In the genomic region with DNA sequence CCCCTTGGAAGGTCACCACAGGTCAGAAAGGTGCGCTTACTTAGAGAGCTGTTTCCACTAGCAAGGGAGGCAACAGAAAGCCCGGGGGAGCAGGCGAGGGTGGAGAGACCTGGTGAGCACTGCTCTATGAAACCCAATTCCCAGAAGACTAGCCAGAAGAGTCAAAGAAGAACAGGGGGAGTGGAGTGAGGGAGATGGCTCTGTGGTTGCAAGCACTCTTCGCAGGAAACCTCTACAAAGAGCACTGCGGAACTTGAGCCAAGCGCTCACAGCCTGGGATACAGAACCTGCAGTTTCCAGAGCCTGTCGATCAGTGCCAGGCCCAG, we compare ENCODE assay signal across 29 mouse cellular contexts. TPM values are rescaled to one million over a fixed set of nuclear protein-coding genes. Genes with fewer than 3 reads are reported as not detected.
DNase-seq lines count a peak whose midpoint lies in the region; ATAC-seq lines count a peak whose summit lies in the region.
"Had no signal": no experiment of that assay in that cellular context is flagged by ENCODE, and none has a peak within 500 bp of the region (broad histone marks: within the 10 kb centered on the region; RNA-seq: fewer than 3 reads in every experiment).

No protein-coding gene starts in this region.

- H3K36me3 ChIP-seq in macrophage (ENCODE audit: inconsistent target) = no peaks in the 10 kb centered on the region
- H3K36me3 ChIP-seq in splenic B cell, adult 2 months (ENCODE audit: control insufficient read depth, insufficient read depth, low read length, poor library complexity, severe bottlenecking) = no peaks in the 10 kb centered on the region
- H3K36me3 ChIP-seq: embryonic facial prominence, embryonic 10.5 days; embryonic facial prominence, embryonic 13.5 days; heart, embryonic 12.5 days; heart, embryonic 15.5 days; hindbrain, embryonic 12.5 days; hindbrain, embryonic 15.5 days had no signal

- intact Hi-C loops in heart, postnatal 25 days (cut with DNase I) = no loop called here
- intact Hi-C loops in left cerebral cortex, postnatal 4 days (cut with DNase I) = no loop called here

- H3K79me2 ChIP-seq in macrophage (ENCODE audit: inconsistent target) = no peaks in the 10 kb centered on the region

- no peak overlapping the region for H3K4me3 ChIP-seq in macrophage (ENCODE audit: inconsistent target)
- H3K4me3 ChIP-seq: embryonic facial prominence, embryonic 10.5 days; embryonic facial prominence, embryonic 13.5 days; erythroblast, embryonic 14.5 days; heart, embryonic 12.5 days; heart, embryonic 15.5 days; hindbrain, embryonic 12.5 days; hindbrain, embryonic 15.5 days had no signal

- no peaks in the 10 kb centered on the region for H3K27me3 ChIP-seq in splenic B cell, adult 2 months (ENCODE audit: control insufficient read depth, insufficient read depth, low read length, poor library complexity, severe bottlenecking)
- H3K27me3 ChIP-seq: embryonic facial prominence, embryonic 13.5 days; heart, embryonic 12.5 days; heart, embryonic 15.5 days; hindbrain, embryonic 12.5 days; hindbrain, embryonic 15.5 days had no signal

- peak; percentile 20 for DNase-seq in CD4-positive, CD25-positive, alpha-beta regulatory T cell, adult 2 months (ENCODE audit: low read depth, low spot score)
- DNase-seq in heart, adult 11 months = peak; percentile 85
- DNase-seq in heart, postnatal 25 days (ENCODE audit: low spot score) = no peak
- DNase-seq in splenic B cell, adult 2 months (ENCODE audit: low read depth, low spot score) = peak; percentile 50
- DNase-seq in left cerebral cortex, postnatal 4 days = no peak
- no peak for DNase-seq in layer of hippocampus, adult 9-10 months (ENCODE audit: low spot score)
- DNase-seq: adrenal gland, adult 8-10 months; adrenal gland, postnatal 25 days; cerebellum, adult 11-12 months; cerebellum, adult 8-10 months; cerebellum, postnatal 36 days; embryo, embryonic 11 days; forebrain, postnatal 0 days; gastrocnemius, postnatal 14 days; heart, adult 18-20 months; heart, postnatal 10 days; kidney, adult 18-20 months had no signal

- no peak for ATAC-seq in CD4-positive, CD25-positive, alpha-beta regulatory T cell, adult 4 months
- ATAC-seq: activated CD4-positive, CD25-positive, alpha-beta regulatory T cell, adult 4 months; forebrain, embryonic 14.5 days; forebrain, postnatal 0 days; intestine, embryonic 16.5 days had no signal

- 96% methylated on average over 6 of the region's 7 CpGs for WGBS in macrophage (ENCODE audit: missing documents)

- peak overlapping the region; percentile 24; the same call in 1 of the 2 replicates for H3K27ac ChIP-seq in macrophage
- H3K27ac ChIP-seq: embryonic facial prominence, embryonic 10.5 days; embryonic facial prominence, embryonic 13.5 days; heart, embryonic 15.5 days; hindbrain, embryonic 12.5 days; hindbrain, embryonic 15.5 days had no signal

RNA-seq across cellular contexts. Expression of a gene that starts 24.2 kb away (rescaled TPM):
- polyA plus RNA-seq in CD4-positive, CD25-positive, alpha-beta regulatory T cell, adult 4 months (2017; shearing (Covaris generic)) = 10 to 100 TPM; 31.3 to 31.6 TPM
- total RNA-seq in heart, postnatal 25 days (2021) = 1 to 10 TPM; 7.9 to 9.3 TPM
- total RNA-seq in macrophage (2018; cell fraction: chromatin; rRNA removed) = 10 to 100 TPM in 17 of 26 experiments, 1 to 10 TPM in 9; 1.3 to 21.7 (median 15.0) TPM
- total RNA-seq in macrophage (2018; cell fraction: cytosol; rRNA removed) = 10 to 100 TPM in 1 of 26 experiments, 1 to 10 TPM in 25; 5.2 to 10.7 (median 8.5) TPM
- total RNA-seq in macrophage (2018; cell fraction: nucleus; rRNA removed) = 10 to 100 TPM in 12 of 26 experiments, 1 to 10 TPM in 14; 3.6 to 20.0 (median 9.3) TPM
- polyA plus RNA-seq in macrophage (2018) = 8.7 to 11.3 TPM (median 9.2 TPM) in 3 replicates
- 1 to 10 TPM; 7.4 TPM for total RNA-seq in left cerebral cortex, postnatal 4 days (2021)

Comparison
In these comparisons a context has a peak if more than half of its experiments do, and no peak if none do; other contexts are left out.
1. DNase-seq: peak in CD4-positive, CD25-positive, alpha-beta regulatory T cell, adult 2 months (single experiment), heart, adult 11 months (single experiment) and splenic B cell, adult 2 months (single experiment); none in heart, postnatal 25 days (single experiment), left cerebral cortex, postnatal 4 days (single experiment) and layer of hippocampus, adult 9-10 months (single experiment).